Mouse (Mus musculus) gonadal fat pad, adult 2 months (tissue): Measurements from ENCODE around the gene Olfr138. TPM values are rescaled to one million over a fixed set of nuclear protein-coding genes. Genes with fewer than 3 reads are reported as not detected.

Source experiments
- DNase-seq: peaks from one replicate; pipeline ENCODE4 v3.0.0-alpha.2; 2012; ENCODE audit warnings: low read depth
- polyA plus RNA-seq: library from polyadenylated mRNA; depleted of rRNA; stranded (reverse); fragments of >200 nt; gene quantifications from 2 replicates; pipeline ENCODE4 v1.2.3, GENCODE M21; 2012; rRNA removed

The Olfr138 gene
- polyA plus RNA-seq: not detected in 2 replicates

DNA sequence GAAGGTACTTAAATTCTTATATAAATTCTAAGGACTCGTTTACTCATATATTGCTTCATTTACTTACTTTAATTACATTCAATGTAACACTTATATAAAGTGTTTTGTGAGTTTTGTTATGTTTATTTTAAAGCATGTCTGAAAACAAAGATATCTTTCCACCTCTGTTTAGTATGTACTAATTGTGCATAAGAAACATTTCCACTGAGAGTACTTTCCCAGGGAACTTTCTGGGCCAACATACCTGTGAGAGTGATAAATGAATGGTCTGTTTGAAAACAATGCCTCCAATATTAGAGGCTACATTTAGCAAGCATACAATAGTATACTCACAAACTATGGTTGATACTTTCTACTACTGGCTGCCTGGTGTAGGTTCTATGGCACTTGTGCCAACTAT lies at the start of gene Olfr138:
TSS of gene Olfr138 (plus strand) at position 301 of the 400 bp plus-strand sequence.
- no peak for DNase-seq

DNA sequence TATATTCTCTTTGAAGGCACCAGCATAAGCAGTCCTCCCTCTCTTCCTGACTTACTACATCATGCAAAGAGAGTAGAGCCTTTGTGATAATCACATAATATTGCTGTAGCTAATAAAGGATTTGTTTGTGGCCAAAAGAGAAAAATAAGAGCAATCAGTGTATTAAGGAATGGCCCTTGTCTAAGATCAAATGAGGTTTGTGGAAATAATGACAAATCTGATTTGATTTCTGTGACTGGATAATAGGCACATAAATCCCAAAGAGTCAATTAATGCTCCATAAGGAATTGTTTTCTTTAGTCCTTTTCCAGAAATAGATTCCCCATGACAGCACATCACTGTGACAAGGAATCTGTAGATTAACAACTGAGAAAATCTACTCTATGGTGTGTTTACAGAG lies 46.6 kb downstream of the Olfr138 start, which contains the start of gene Olfr137:
TSS of gene Olfr137 (minus strand) at position 101 of the 400 bp plus-strand sequence.
- no peak for DNase-seq

Other genes starting within 250 kb of the Olfr138 start
- gene Olfr129, start 201.0 kb upstream of the Olfr138 start, polyA plus RNA-seq: not detected in 2 replicates
- gene Olfr130, start 197.1 kb upstream of the Olfr138 start, polyA plus RNA-seq: not detected in 2 replicates
- gene Olfr131, start 172.3 kb upstream of the Olfr138 start, polyA plus RNA-seq: not detected in 2 replicates
- gene Olfr132, start 126.5 kb upstream of the Olfr138 start, polyA plus RNA-seq: not detected in 2 replicates
- not detected in 2 replicates for gene Olfr133, start 115.8 kb upstream of the Olfr138 start, polyA plus RNA-seq
- not detected in 2 replicates for gene Olfr134, start 89.6 kb upstream of the Olfr138 start, polyA plus RNA-seq
- gene Olfr135, start 56.7 kb upstream of the Olfr138 start, polyA plus RNA-seq: not detected in 2 replicates
- gene Olfr137, start 46.5 kb downstream of the Olfr138 start, polyA plus RNA-seq: not detected in 2 replicates
- gene Olfr136, start 68.8 kb downstream of the Olfr138 start, polyA plus RNA-seq: not detected in 2 replicates
- not detected in 2 replicates for gene Esp36, start 159.2 kb downstream of the Olfr138 start, polyA plus RNA-seq